In genomic region chr15:52505278-52505831, GRCm38 (mm10) we compare ENCODE assay signal across 8 mouse cellular contexts.
DNase-seq lines count a peak whose midpoint lies in the region; ATAC-seq lines count a peak whose summit lies in the region.

No protein-coding gene starts in this region.

- no peaks in the 10 kb centered on the region for H3K36me3 ChIP-seq in hindbrain, embryonic 14.5 days (replicated peaks; ENCODE audit: control insufficient read depth, insufficient read depth)

- DNase-seq in gastrocnemius, adult 18-20 months (ENCODE audit: low spot score): peak; percentile 2
- no peak for DNase-seq in gastrocnemius, postnatal 14 days
- DNase-seq in 3T3-L1 (ENCODE audit: low read depth, low spot score) (peak; percentile 78), adipocyte (ENCODE audit: low spot score) (peak; percentile 57)
- DNase-seq in hindbrain, embryonic 14.5 days (ENCODE audit: low spot score): peak; percentile 86
- DNase-seq in retina, postnatal 1 day: peak; percentile 70
- DNase-seq in left cerebral cortex, postnatal 4 days: no peak
- DNase-seq in left cerebral cortex, adult 9 months (ENCODE audit: low spot score in 2 of 2): no peak

- no peaks in the 10 kb centered on the region for H3K4me1 ChIP-seq in hindbrain, embryonic 14.5 days (replicated peaks; ENCODE audit: control insufficient read depth, insufficient read depth, low read length)

- H3K4me2 ChIP-seq in hindbrain, embryonic 14.5 days (replicated peaks): no peak overlapping the region

- no peaks in the 10 kb centered on the region for H3K9me3 ChIP-seq in hindbrain, embryonic 14.5 days (ENCODE audit: control insufficient read depth, low read length)

- H3K4me3 ChIP-seq in hindbrain, embryonic 14.5 days (replicated peaks; ENCODE audit: low read length): no peak overlapping the region

- no peaks in the 10 kb centered on the region for H3K27me3 ChIP-seq in hindbrain, embryonic 14.5 days (ENCODE audit: control insufficient read depth, insufficient read depth, low read length)

- WGBS in hindbrain, embryonic 14.5 days: 32% methylated on average over 9 of the region's 9 CpGs

- H3K27ac ChIP-seq in hindbrain, embryonic 14.5 days: no peak overlapping the region

- intact Hi-C loops in gastrocnemius, postnatal 14 days (cut with DNase I; ENCODE audit: low total_unique reads): loop anchor here (5.0 kb wide), 2 partner anchors 847 to 1182 kb away; no protein-coding TSS in a partner anchor
- intact Hi-C loops in left cerebral cortex, postnatal 4 days (cut with DNase I): loop anchor here (5.0 kb wide), 2 partner anchors 837 to 1182 kb away; no protein-coding TSS in a partner anchor

- ATAC-seq in hindbrain, embryonic 14.5 days (ENCODE audit: low FRiP score): peak; percentile 68

- H3K9ac ChIP-seq in hindbrain, embryonic 14.5 days: no peak overlapping the region

Comparison
In these comparisons a context has a peak if more than half of its experiments do, and no peak if none do; other contexts are left out.
1. DNase-seq: peak in gastrocnemius, adult 18-20 months (single experiment), 3T3-L1 (single experiment), adipocyte (single experiment), hindbrain, embryonic 14.5 days (single experiment) and retina, postnatal 1 day (single experiment); none in gastrocnemius, postnatal 14 days (single experiment), left cerebral cortex, postnatal 4 days (single experiment) and left cerebral cortex, adult 9 months (0 of 2).